Mouse (Mus musculus) lung, postnatal 0 days (tissue): ENCODE data around the gene Fscn2. TPM values are rescaled to one million over a fixed set of nuclear protein-coding genes. Genes with fewer than 3 reads are reported as not detected.
"Not testable (repeated sequence)": the region's sequence is repeated elsewhere in the genome, so short reads cannot be mapped to it uniquely, and the experiment has no call there.

Experiments
- ATAC-seq: fragments of 200-750 bp; cut with Nextera tagmentation; 2 replicates; pipeline ENCODE4 v1.8.0; 2017; ENCODE audit warnings: moderate library complexity
- DNase-seq: peaks from one replicate; pipeline ENCODE4 v3.0.0-alpha.2; 2016; ENCODE audit warnings: low spot score
- H3K27ac ChIP-seq: fragments of 300-500 bp; sonication (generic); 2 replicates; pipeline ENCODE4 v1.5.1; 2014; ENCODE audit warnings: antibody characterized with exemption, mild to moderate bottlenecking, low read length, mixed read lengths
- H3K27me3 ChIP-seq: fragments of 300-500 bp; sonication (generic); replicated peaks from 2 replicates; pipeline ENCODE4 v1.6.1; 2014; ENCODE audit warnings: low read length, mixed read lengths; ENCODE audit not compliant: insufficient read depth
- H3K36me3 ChIP-seq: fragments of 300-500 bp; sonication (generic); 2 replicates; pipeline ENCODE4 v1.6.1; 2014; ENCODE audit warnings: low read length, mixed read lengths; ENCODE audit not compliant: insufficient read depth
- H3K4me1 ChIP-seq: fragments of 300-500 bp; sonication (generic); 2 replicates; pipeline ENCODE4 v1.6.1; 2014; ENCODE audit warnings: antibody characterized with exemption, low read depth, low read length, mixed read lengths; ENCODE audit not compliant: insufficient read depth
- H3K4me2 ChIP-seq: fragments of 300-500 bp; sonication (generic); replicated peaks from 2 replicates; pipeline ENCODE4 v1.6.1; 2014; ENCODE audit warnings: low read depth, mild to moderate bottlenecking, low read length, moderate library complexity, mixed read lengths
- H3K4me3 ChIP-seq: fragments of 300-500 bp; sonication (generic); 2 replicates; pipeline ENCODE4 v1.5.1; 2014; ENCODE audit warnings: low read depth, low read length
- H3K9ac ChIP-seq: fragments of 300-500 bp; sonication (generic); replicated peaks from 2 replicates; pipeline ENCODE4 v1.6.1; 2014; ENCODE audit warnings: low read depth, mild to moderate bottlenecking
- H3K9me3 ChIP-seq: fragments of 300-500 bp; sonication (generic); 2 replicates; pipeline ENCODE4 v1.6.1; 2016; ENCODE audit warnings: low read length, mixed read lengths
- CTCF ChIP-seq: IDR thresholded peaks from 2 replicates; pipeline ENCODE4 v1.5.1; 2016; ENCODE audit warnings: antibody characterized with exemption, mild to moderate bottlenecking
- EP300 ChIP-seq: IDR thresholded peaks from 2 replicates; pipeline ENCODE4 v1.6.1; 2016; ENCODE audit warnings: antibody characterized with exemption, mild to moderate bottlenecking, control low read depth
- WGBS: fragments of 180-500 bp; shearing (Covaris S2); extraction: QIAGEN DNeasy Blood & Tissue Kit; methylation state at CpG from one replicate; pipeline ENCODE4 v1.1.7; 2014; 5-methylcytosine and 5-hydroxymethylcytosine counted together
- polyA plus RNA-seq: library from polyadenylated mRNA; unstranded; fragments of >200 nt; fragmentation: Nextera tagmentation; extraction: Ambion mirVana; gene quantifications from 2 replicates; pipeline ENCODE4 v1.2.1, GENCODE M21; 2015

The Fscn2 gene
- polyA plus RNA-seq, 1 experiment from 2014 or later: 0.36 TPM

DNA sequence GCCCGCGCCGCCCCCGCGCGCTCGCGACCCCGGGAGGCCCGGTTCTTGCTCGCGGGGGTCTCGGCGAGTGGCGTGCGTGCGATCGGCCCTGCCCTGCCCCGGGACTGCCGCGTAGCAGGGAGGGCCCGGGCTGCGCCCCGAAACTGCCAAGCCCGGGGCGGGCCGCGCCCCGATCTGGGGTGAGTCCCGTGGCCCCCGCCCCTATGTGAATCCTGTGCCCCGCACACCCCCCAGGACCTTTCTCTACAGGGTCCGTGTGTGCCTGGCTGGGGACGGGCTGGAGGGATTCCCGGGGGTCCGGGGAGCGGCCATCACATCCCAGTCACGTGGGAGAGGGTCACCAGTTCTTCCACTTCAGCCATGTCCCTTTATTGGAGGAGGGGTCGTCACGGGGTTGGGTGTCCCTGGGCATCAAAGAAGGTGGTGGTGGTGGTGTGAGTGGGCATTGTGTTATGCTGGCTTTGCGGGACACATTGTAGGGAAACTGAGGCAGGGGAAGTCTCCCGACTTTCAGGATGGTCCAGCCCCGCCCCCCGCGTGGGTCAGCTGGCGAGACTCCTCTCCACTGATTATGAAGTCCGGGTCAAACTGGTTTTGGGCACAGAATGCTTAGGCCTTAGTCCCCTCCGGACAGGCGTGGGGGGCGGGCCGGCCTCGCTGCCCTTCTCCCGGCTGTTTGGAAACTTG, 12.5 kb upstream of the Fscn2 start:
- Histone ChIP-seq H3K4me3 (peak overlapping the region; percentile 100), H3K36me3 (peaks cover 9% of the 10 kb centered on the region; the same call in 1 of the 2 replicates), H3K27me3 (no peaks in the 10 kb centered on the region), H3K9ac (peak overlapping the region; percentile 100), H3K4me2 (peak overlapping the region; percentile 90), H3K27ac (peak overlapping the region; percentile 100), H3K4me1 (peaks cover 26% of the 10 kb centered on the region), H3K9me3 (no peaks in the 10 kb centered on the region)
- DNase-seq (peak; percentile 75), ATAC-seq (no peak)
- TF ChIP-seq EP300 (no peak), CTCF (no peak)
- 7% methylated on average over 34 of the region's 53 CpGs for WGBS

DNA sequence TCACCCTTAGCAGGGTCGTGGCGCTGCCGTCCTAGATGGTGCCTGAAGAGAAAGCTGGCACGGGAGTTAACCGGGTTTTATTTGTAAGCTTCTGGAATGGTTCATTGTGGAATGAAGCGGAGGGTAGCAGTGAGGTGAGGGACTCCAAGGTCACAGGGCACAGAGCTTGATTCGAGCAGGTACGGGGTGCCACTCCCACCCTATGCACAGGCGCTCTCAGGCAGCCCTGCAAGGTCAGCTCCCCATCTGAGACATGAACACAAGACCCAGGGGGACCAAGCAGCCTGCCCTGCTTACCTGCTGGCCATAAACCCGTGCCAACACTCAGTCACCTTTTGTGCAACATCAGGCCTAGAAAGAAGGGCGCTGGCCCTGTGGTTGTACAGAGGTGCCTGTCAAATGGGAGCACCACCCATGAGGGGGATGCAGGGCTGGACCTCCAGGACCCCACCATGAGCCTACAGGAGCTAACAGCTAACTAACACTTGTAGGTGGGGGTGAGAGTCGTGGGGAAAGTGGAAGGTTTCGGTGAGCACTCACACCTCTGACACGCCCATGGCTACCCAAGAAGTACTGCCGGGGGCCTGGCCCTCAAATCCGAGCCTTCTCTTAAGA, 11.9 kb upstream of the Fscn2 start:
- TF ChIP-seq CTCF: no peak
- 0 out of 2 replicates have a peak, but pooled peaks have one; percentile 33 for TF ChIP-seq EP300
- peak; percentile 4 for ATAC-seq

GRCm38 (mm10) chr11:120349986-120350702, 11.2 kb upstream of the Fscn2 start:
- Histone ChIP-seq H3K9me3 (no peaks in the 10 kb centered on the region), H3K4me2 (peak overlapping the region; percentile 90), H3K4me3 (peak overlapping the region; percentile 100), H3K36me3 (peaks cover 4% of the 10 kb centered on the region; the same call in 1 of the 2 replicates), H3K27ac (peak overlapping the region; percentile 100), H3K27me3 (no peaks in the 10 kb centered on the region), H3K4me1 (peaks cover 26% of the 10 kb centered on the region), H3K9ac (peak overlapping the region; percentile 100)
- peak; percentile 98 for DNase-seq
- peak; percentile 74 for ATAC-seq
- 3% methylated on average over 67 of the region's 68 CpGs for WGBS
- TF ChIP-seq CTCF: no peak; the same call in 1 of the 2 replicates
- no peak; the same call in 1 of the 2 replicates for TF ChIP-seq EP300

More for the DNA sequence above, 11.9 kb upstream of the Fscn2 start:
- Histone ChIP-seq H3K9me3 (no peaks in the 10 kb centered on the region), H3K9ac (peak overlapping the region; percentile 100), H3K4me1 (peaks cover 26% of the 10 kb centered on the region), H3K27me3 (no peaks in the 10 kb centered on the region), H3K36me3 (peaks cover 9% of the 10 kb centered on the region; the same call in 1 of the 2 replicates), H3K27ac (peak overlapping the region; percentile 100), H3K4me3 (peak overlapping the region; percentile 100), H3K4me2 (peak overlapping the region; percentile 90)
- WGBS: 9% methylated on average over 16 of the region's 16 CpGs
- DNase-seq: no peak

DNA sequence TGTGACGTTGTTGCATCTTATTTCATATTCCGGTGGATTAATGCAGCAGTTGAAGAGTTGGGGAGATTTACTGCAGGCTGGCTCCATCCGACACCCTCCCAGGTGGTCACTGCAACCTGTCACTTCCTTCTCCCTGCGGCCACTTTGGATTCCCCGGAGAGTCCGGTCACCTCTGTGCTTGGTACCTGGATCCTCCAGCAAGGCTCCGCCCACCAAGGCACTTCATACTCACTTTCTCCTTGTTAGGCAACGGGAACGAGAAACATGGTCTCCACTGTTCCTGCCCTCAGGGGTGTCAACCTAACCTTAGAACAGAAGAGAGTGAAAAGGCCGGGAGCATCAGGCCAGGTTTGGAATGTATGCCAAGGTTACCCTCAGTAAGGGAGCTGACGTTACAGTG, 10.6 kb upstream of the Fscn2 start:
- H3K9me3 ChIP-seq: no peaks in the 10 kb centered on the region
- no peaks in the 10 kb centered on the region for H3K36me3 ChIP-seq
- DNase-seq (peak; percentile 85), ATAC-seq (peak; percentile 6)
- H3K9ac ChIP-seq: 0 out of 2 replicates have a peak overlapping the region, but pooled peaks have one; percentile 100
- H3K4me3 ChIP-seq: peak overlapping the region; percentile 100
- peak overlapping the region; percentile 100 for H3K27ac ChIP-seq
- WGBS: 16% methylated on average over 11 of the region's 11 CpGs
- H3K4me2 ChIP-seq: peak overlapping the region; percentile 90
- peaks cover 26% of the 10 kb centered on the region for H3K4me1 ChIP-seq
- no peak for TF ChIP-seq CTCF
- peak; percentile 67 for TF ChIP-seq EP300
- H3K27me3 ChIP-seq: no peaks in the 10 kb centered on the region

GRCm38 (mm10) chr11:120351250-120352092, 9.9 kb upstream of the Fscn2 start:
- peak overlapping the region; percentile 100 for H3K27ac ChIP-seq
- TF ChIP-seq CTCF (no peak), EP300 (no peak)
- no peaks in the 10 kb centered on the region for H3K36me3 ChIP-seq
- ATAC-seq: no peak
- H3K27me3 ChIP-seq: no peaks in the 10 kb centered on the region
- peak; percentile 44 for DNase-seq
- 71% methylated on average over 10 of the region's 10 CpGs for WGBS
- no peaks in the 10 kb centered on the region for H3K9me3 ChIP-seq
- no peak overlapping the region for H3K9ac ChIP-seq
- H3K4me2 ChIP-seq: 0 out of 2 replicates have a peak overlapping the region, but pooled peaks have one; percentile 90
- H3K4me3 ChIP-seq: no peak overlapping the region
- peaks cover 26% of the 10 kb centered on the region for H3K4me1 ChIP-seq

DNA sequence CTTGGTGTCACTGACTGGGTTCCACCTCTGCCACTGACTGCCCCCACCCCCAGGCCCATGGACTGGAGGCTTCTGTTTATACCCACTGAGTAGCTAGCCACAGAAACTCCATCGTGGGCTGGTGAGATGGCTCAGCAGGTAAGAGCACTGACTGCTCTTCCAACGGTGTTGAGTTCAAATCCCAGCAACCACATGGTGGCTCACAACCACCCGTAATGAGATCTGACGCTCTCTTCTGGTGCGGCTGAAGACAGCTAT, 9.3 kb upstream of the Fscn2 start:
- ATAC-seq: not testable (repeated sequence)
- H3K27ac ChIP-seq: peak overlapping the region; percentile 100

More for the DNA sequence above, 9.3 kb upstream of the Fscn2 start:
- H3K4me2 ChIP-seq, DNase-seq, H3K4me3 ChIP-seq, H3K27me3 ChIP-seq, H3K36me3 ChIP-seq, H3K9me3 ChIP-seq, H3K9ac ChIP-seq: not testable (repeated sequence)
- WGBS: 79% methylated on average over 5 of the region's 5 CpGs
- H3K4me1 ChIP-seq: peaks cover 26% of the 10 kb centered on the region
